Mouse (Mus musculus) lung, postnatal 10 days (tissue): Measurements from ENCODE around the gene Elof1.
"Not testable (repeated sequence)": the region's sequence is repeated elsewhere in the genome, so short reads cannot be mapped to it uniquely, and the experiment has no call there.

Source experiments
- DNase-seq: peaks from one replicate; pipeline ENCODE4 v3.0.0; 2021

Elof1 gene

GRCm38 (mm10) chr9:22089281-22089680, 27.7 kb downstream of the Elof1 start:
- DNase-seq = no peak

GRCm38 (mm10) chr9:22087034-22087618, 29.8 kb downstream of the Elof1 start:
- DNase-seq = no peak

GRCm38 (mm10) chr9:22086012-22086411, 31.0 kb downstream of the Elof1 start:
- no peak for DNase-seq

- DNase-seq = peak; percentile 97
Measured at GRCm38 (mm10) chr9:22085022-22085834, 31.7 kb downstream of the Elof1 start, which contains the start of gene Ecsit. TSS of gene Ecsit (minus strand) at chr9:22085438.

- DNase-seq = no peak
Measured at GRCm38 (mm10) chr9:22084667-22085021, 32.3 kb downstream of the Elof1 start.

GRCm38 (mm10) chr9:22076223-22076622, 40.7 kb downstream of the Elof1 start:
- DNase-seq = no peak

GRCm38 (mm10) chr9:22075778-22076177, 41.2 kb downstream of the Elof1 start:
- not testable (repeated sequence) for DNase-seq

GRCm38 (mm10) chr9:22072276-22072675, 44.7 kb downstream of the Elof1 start:
- DNase-seq = peak; percentile 22

GRCm38 (mm10) chr9:22070791-22071573, 46.0 kb downstream of the Elof1 start, which contains the start of the genes Gm49318 and Zfp653:
TSS of gene Gm49318 (minus strand) at chr9:22071259.
TSS of gene Zfp653 (minus strand) at chr9:22071376.
- DNase-seq = peak; percentile 99

GRCm38 (mm10) chr9:22069881-22070553, 47.0 kb downstream of the Elof1 start:
- DNase-seq = no peak

GRCm38 (mm10) chr9:22067195-22067594, 49.8 kb downstream of the Elof1 start:
- DNase-seq = no peak

GRCm38 (mm10) chr9:22066433-22066832, 50.5 kb downstream of the Elof1 start:
- peak; percentile 78 for DNase-seq

- no peak for DNase-seq
Measured at GRCm38 (mm10) chr9:22065642-22066041, 51.3 kb downstream of the Elof1 start.

- DNase-seq = no peak
Measured at GRCm38 (mm10) chr9:22064341-22064740, 52.6 kb downstream of the Elof1 start.
